In genomic region chr4:137984212-137984611, GRCm38 (mm10) we compare ENCODE assay signal across 9 mouse cellular contexts. TPM values are rescaled to one million over a fixed set of nuclear protein-coding genes. Genes with fewer than 3 reads are reported as not detected.
A peak's percentile ranks its signal among the peaks of the same experiment; 100 is the strongest.
DNase-seq lines count a peak whose midpoint lies in the region; ATAC-seq and TF ChIP-seq lines count a peak whose summit lies in the region.
"Had no signal": no experiment of that assay in that cellular context is flagged by ENCODE, and none has a peak within 500 bp of the region (broad histone marks: within the 10 kb centered on the region; RNA-seq: fewer than 3 reads in every experiment).

No protein-coding gene starts in this region.

- TF ChIP-seq CTCF in liver, postnatal 0 days (IDR thresholded peaks at IDR 0.05; ENCODE audit: low read depth), result no peak

- no peaks in the 10 kb centered on the region for H3K9me3 ChIP-seq in heart, embryonic 11.5 days (replicated peaks; ENCODE audit: control insufficient read depth, low read length)
- no peaks in the 10 kb centered on the region for H3K9me3 ChIP-seq in limb, embryonic 13.5 days
- H3K9me3 ChIP-seq in forebrain, embryonic 15.5 days, result no peaks in the 10 kb centered on the region
- H3K9me3 ChIP-seq in liver, postnatal 0 days (ENCODE audit: low read length), result no peaks in the 10 kb centered on the region
- H3K9me3 ChIP-seq: neural tube, embryonic 13.5 days had no signal

- no peaks in the 10 kb centered on the region for H3K36me3 ChIP-seq in heart, embryonic 11.5 days (ENCODE audit: control insufficient read depth, insufficient read depth, low read length)
- H3K36me3 ChIP-seq in limb, embryonic 13.5 days, result no peaks in the 10 kb centered on the region
- H3K36me3 ChIP-seq in forebrain, embryonic 15.5 days, result no peaks in the 10 kb centered on the region
- no peaks in the 10 kb centered on the region for H3K36me3 ChIP-seq in liver, postnatal 0 days (replicated peaks; ENCODE audit: insufficient read depth, low read length)
- H3K36me3 ChIP-seq: neural tube, embryonic 13.5 days had no signal

- TF ChIP-seq EP300 in liver, postnatal 0 days (IDR thresholded peaks at IDR 0.05; ENCODE audit: low read depth), result no peak

- ATAC-seq in heart, embryonic 11.5 days (replicated peaks; ENCODE audit: insufficient number of reproducible peaks, low FRiP score, low TSS enrichment), result no peak
- 0 out of 2 replicates have a peak, but pooled peaks have one; percentile 44 for ATAC-seq in limb, embryonic 13.5 days (ENCODE audit: low FRiP score, low read depth)
- ATAC-seq in forebrain, embryonic 15.5 days (replicated peaks), result no peak
- no peak for ATAC-seq in cerebellum, adult (ENCODE audit: insufficient number of reproducible peaks, low FRiP score, low TSS enrichment)
- ATAC-seq in liver, postnatal 0 days, result no peak

- no peak overlapping the region; the same call in 1 of the 2 replicates for H3K9ac ChIP-seq in heart, embryonic 11.5 days (ENCODE audit: low read depth, low read length)
- H3K9ac ChIP-seq in limb, embryonic 13.5 days, result no peak overlapping the region
- H3K9ac ChIP-seq in forebrain, embryonic 15.5 days (replicated peaks), result no peak overlapping the region
- H3K9ac ChIP-seq in liver, postnatal 0 days (replicated peaks), result no peak overlapping the region
- H3K9ac ChIP-seq: neural tube, embryonic 13.5 days had no signal

- DNase-seq in heart, postnatal 25 days (ENCODE audit: low spot score), result no peak
- peak; percentile 88 for DNase-seq in MN1 (ENCODE audit: low spot score)
- DNase-seq in gastrocnemius, postnatal 4 days (ENCODE audit: low spot score in 2 of 2), result peak; percentile 38 to 68
- no peak for DNase-seq in liver, postnatal 0 days

- intact Hi-C loops in heart, postnatal 25 days (cut with DNase I), result no loop called here

- no peaks in the 10 kb centered on the region for H3K27me3 ChIP-seq in heart, embryonic 11.5 days (ENCODE audit: control insufficient read depth, insufficient read depth, low read length)
- H3K27me3 ChIP-seq in limb, embryonic 13.5 days, result no peaks in the 10 kb centered on the region
- no peaks in the 10 kb centered on the region for H3K27me3 ChIP-seq in forebrain, embryonic 15.5 days
- no peaks in the 10 kb centered on the region for H3K27me3 ChIP-seq in liver, postnatal 0 days (ENCODE audit: insufficient read depth, low read length)
- H3K27me3 ChIP-seq: neural tube, embryonic 13.5 days had no signal

- H3K4me3 ChIP-seq in heart, embryonic 11.5 days (ENCODE audit: low read depth, low read length), result no peak overlapping the region
- H3K4me3 ChIP-seq in limb, embryonic 13.5 days, result no peak overlapping the region
- no peak overlapping the region for H3K4me3 ChIP-seq in forebrain, embryonic 15.5 days
- no peak overlapping the region for H3K4me3 ChIP-seq in liver, postnatal 0 days (ENCODE audit: low read depth, low read length)
- H3K4me3 ChIP-seq: neural tube, embryonic 13.5 days had no signal

- 35% methylated on average over 10 of the region's 10 CpGs for WGBS in heart, embryonic 11.5 days (ENCODE audit: insufficient replicate concordance)
- 40% methylated on average over 10 of the region's 10 CpGs for WGBS in limb, embryonic 13.5 days
- WGBS in forebrain, embryonic 15.5 days, result 47% methylated on average over 10 of the region's 10 CpGs
- 36% methylated on average over 10 of the region's 10 CpGs for whole genome bisulfite sequencing in liver, postnatal 0 days (ENCODE audit: insufficient replicate concordance)

- no peak overlapping the region for H3K27ac ChIP-seq in heart, embryonic 11.5 days (ENCODE audit: low read depth, low read length)
- no peak overlapping the region for H3K27ac ChIP-seq in limb, embryonic 13.5 days
- no peak overlapping the region for H3K27ac ChIP-seq in forebrain, embryonic 15.5 days (replicated peaks)
- H3K27ac ChIP-seq in liver, postnatal 0 days (ENCODE audit: low read depth), result no peak overlapping the region
- H3K27ac ChIP-seq: neural tube, embryonic 13.5 days had no signal

- H3K4me2 ChIP-seq in heart, embryonic 11.5 days, result peak overlapping the region; percentile 11; the same call in 1 of the 2 replicates
- no peak overlapping the region for H3K4me2 ChIP-seq in limb, embryonic 13.5 days (replicated peaks)
- H3K4me2 ChIP-seq in forebrain, embryonic 15.5 days (replicated peaks), result no peak overlapping the region
- no peak overlapping the region for H3K4me2 ChIP-seq in liver, postnatal 0 days (ENCODE audit: low read depth, low read length)
- H3K4me2 ChIP-seq: neural tube, embryonic 13.5 days had no signal

- peaks cover 6% of the 10 kb centered on the region for H3K4me1 ChIP-seq in heart, embryonic 11.5 days (ENCODE audit: control insufficient read depth, insufficient read depth, low read length)
- H3K4me1 ChIP-seq in limb, embryonic 13.5 days, result peaks cover 4% of the 10 kb centered on the region
- H3K4me1 ChIP-seq in forebrain, embryonic 15.5 days, result no peaks in the 10 kb centered on the region; the same call in 1 of the 2 replicates
- H3K4me1 ChIP-seq in liver, postnatal 0 days (ENCODE audit: insufficient read depth), result no peaks in the 10 kb centered on the region
- H3K4me1 ChIP-seq: neural tube, embryonic 13.5 days had no signal

RNA-seq across cellular contexts. Expression of gene Eif4g3, which starts 8.6 kb away (rescaled TPM):
- 30.5 and 33.6 TPM in 2 replicates for polyA plus RNA-seq in heart, embryonic 11.5 days (2014; fragmentation: Nextera tagmentation; extraction: Ambion mirVana)
- total RNA-seq in heart, postnatal 25 days (2021), result 10 to 100 TPM; 44.1 to 48.1 TPM
- 100 to 1,000 TPM in 1 of 2 experiments, 10 to 100 TPM in 1; 90.3 to 107 TPM for total RNA-seq in gastrocnemius, postnatal 4 days (2021)
- polyA plus RNA-seq in limb, embryonic 13.5 days (2015; fragmentation: Nextera tagmentation; extraction: Ambion mirVana), result 38.4 and 38.6 TPM in 2 replicates
- 48.6 and 49.7 TPM in 2 replicates for polyA plus RNA-seq in forebrain, embryonic 15.5 days (2015; fragmentation: Nextera tagmentation; extraction: Ambion mirVana)
- polyA plus RNA-seq in liver, postnatal 0 days (2015; fragmentation: Nextera tagmentation; extraction: Ambion mirVana), result 5.8 and 5.9 TPM in 2 replicates

Comparison
In these comparisons a context has a peak if more than half of its experiments do, and no peak if none do; other contexts are left out.
1. DNase-seq: peak in MN1 (single experiment) and gastrocnemius, postnatal 4 days (2 of 2); none in heart, postnatal 25 days (single experiment) and liver, postnatal 0 days (single experiment).